Mouse (Mus musculus) C2C12 (cell line): ENCODE results near the gene Ubc.
A peak's percentile ranks its signal among the peaks of the same experiment; 100 is the strongest.

Source experiments
- CEBPB ChIP-seq: IDR thresholded peaks from one replicate; pipeline ENCODE4 v1.6.1; 2011; ENCODE audit warnings: low read depth, mild to moderate bottlenecking, control low read depth, moderate library complexity
- CTCF ChIP-seq: IDR thresholded peaks from one replicate; pipeline ENCODE4 v1.5.1; 2011; ENCODE audit not compliant: control insufficient read depth, insufficient read depth, insufficient read length
- FOSL1 ChIP-seq: IDR thresholded peaks from one replicate; pipeline ENCODE4 v1.8.0; 2011; ENCODE audit warnings: mild to moderate bottlenecking, low read length; ENCODE audit not compliant: poor library complexity, insufficient read depth, severe bottlenecking
- MAX ChIP-seq: IDR thresholded peaks from one replicate; pipeline ENCODE4 v1.6.1; 2011; ENCODE audit warnings: mild to moderate bottlenecking, control low read depth
- MYOD1 ChIP-seq: IDR thresholded peaks from one replicate; pipeline ENCODE4 v1.6.1; 2011; ENCODE audit warnings: low read depth; ENCODE audit not compliant: control insufficient read depth, insufficient read length
- MYOG ChIP-seq: IDR thresholded peaks from one replicate; pipeline ENCODE4 v1.6.1; 2011; ENCODE audit not compliant: control insufficient read depth, insufficient read length; ENCODE audit errors: extremely low read depth
- USF1 ChIP-seq: IDR thresholded peaks from one replicate; pipeline ENCODE4 v1.6.1; 2011; ENCODE audit warnings: low read depth, mild to moderate bottlenecking, control low read depth, moderate library complexity

- TF ChIP-seq MYOD1 (no peak), CTCF (peak; percentile 39), CEBPB (no peak), MAX (no peak), USF1 (no peak), MYOG (no peak), FOSL1 (no peak)
Observed at GRCm38 (mm10) chr5:125348487-125348886, 41.5 kb downstream of the Ubc start.
